Mouse (Mus musculus) small intestine, adult 2 months (tissue): Measurements from ENCODE around the gene Pcca.
"Not testable (repeated sequence)": the region's sequence is repeated elsewhere in the genome, so short reads cannot be mapped to it uniquely, and the experiment has no call there.

Experiments
- CTCF ChIP-seq: fragments of 200-500 bp; IDR thresholded peaks from 2 replicates; pipeline ENCODE4 v1.5.1; 2012; ENCODE audit warnings: low read depth, mild to moderate bottlenecking, control low read depth, inconsistent platforms, low read length, moderate library complexity, mixed read lengths; ENCODE audit not compliant: insufficient replicate concordance, insufficient read length; ENCODE audit errors: extremely low read depth
- POLR2A ChIP-seq: fragments of 200-500 bp; IDR thresholded peaks from 2 replicates; pipeline ENCODE4 v1.6.1; 2012; ENCODE audit warnings: low read depth, mild to moderate bottlenecking, control low read depth, inconsistent platforms, low read length, moderate library complexity

DNA sequence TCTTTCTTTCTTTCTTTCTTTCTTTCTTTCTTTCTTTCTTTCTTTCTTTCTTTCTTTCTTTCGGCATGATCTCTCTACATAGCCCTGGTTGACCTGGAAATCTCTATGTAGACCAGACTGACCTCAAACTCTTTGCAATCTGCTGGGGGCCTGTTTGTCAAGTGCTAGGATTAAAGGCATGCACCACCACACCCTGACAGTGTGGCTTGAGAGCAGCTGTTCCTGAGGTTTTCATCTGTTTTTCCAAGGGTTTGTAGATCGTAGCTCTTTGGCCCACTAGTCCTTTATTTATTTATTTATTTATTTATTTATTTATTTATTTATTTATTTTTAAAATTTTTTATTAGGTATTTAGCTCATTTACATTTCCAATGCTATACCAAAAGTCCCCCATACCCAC is 50.0 kb downstream of the Pcca start:
- not testable (repeated sequence) for TF ChIP-seq POLR2A, CTCF
